Mouse (Mus musculus) myocyte (in vitro differentiated cells): ENCODE results near the gene Mipep. TPM values are rescaled to one million over a fixed set of nuclear protein-coding genes. Genes with fewer than 3 reads are reported as not detected.

Experiments
- H3K27me3 ChIP-seq: one replicate; pipeline ENCODE4 v1.6.1; 2011; ENCODE audit not compliant: control insufficient read depth, insufficient read depth, insufficient read length
- H3K36me3 ChIP-seq: one replicate; pipeline ENCODE4 v1.6.1; 2011; ENCODE audit not compliant: control insufficient read depth, insufficient read depth
- H3K4me2 ChIP-seq: one replicate; pipeline ENCODE4 v1.6.1; 2011; ENCODE audit warnings: low read depth, control low read depth
- H3K4me3 ChIP-seq: one replicate; pipeline ENCODE4 v1.5.1; 2011; ENCODE audit warnings: mild to moderate bottlenecking, control low read depth, moderate library complexity
- H3K79me2 ChIP-seq: one replicate; pipeline ENCODE4 v1.6.1; 2011; ENCODE audit not compliant: control insufficient read depth, insufficient read depth
- H3ac ChIP-seq: one replicate; pipeline ENCODE4 v1.6.1; 2011; ENCODE audit not compliant: control insufficient read depth, insufficient read length
- CEBPB ChIP-seq: IDR thresholded peaks from 2 replicates; pipeline ENCODE4 v1.6.1; 2011; ENCODE audit warnings: mild to moderate bottlenecking, moderate library complexity; ENCODE audit not compliant: poor library complexity, insufficient read depth, severe bottlenecking
- E2F4 ChIP-seq: IDR thresholded peaks from one replicate; pipeline ENCODE4 v1.6.1; 2011; ENCODE audit warnings: mild to moderate bottlenecking, control low read depth, moderate library complexity; ENCODE audit not compliant: insufficient read depth
- MAX ChIP-seq: IDR thresholded peaks from one replicate; pipeline ENCODE4 v1.6.1; 2011; ENCODE audit warnings: low read depth, mild to moderate bottlenecking, control low read depth
- MYOD1 ChIP-seq, 3 experiments: IDR thresholded peaks; one replicate each; pipeline ENCODE4 v1.6.1; 2011; ENCODE audit warnings: control low read depth in 2 of 3, low read depth in 2 of 3, mild to moderate bottlenecking in 2 of 3, moderate library complexity in 1 of 3; ENCODE audit not compliant: insufficient read length in 2 of 3, control insufficient read depth in 1 of 3
- MYOG ChIP-seq, 3 experiments: IDR thresholded peaks; one replicate each; pipeline ENCODE4 v1.6.1; 2011; ENCODE audit warnings: control low read depth in 2 of 3, low read depth in 2 of 3, mild to moderate bottlenecking in 2 of 3; ENCODE audit not compliant: insufficient read length in 2 of 3, control insufficient read depth in 1 of 3, insufficient read depth in 1 of 3
- POLR2A ChIP-seq: IDR thresholded peaks from one replicate; pipeline ENCODE4 v1.6.1; 2011; ENCODE audit warnings: low read depth, mild to moderate bottlenecking, control low read depth, moderate library complexity; ENCODE audit not compliant: insufficient read length
- POLR2AphosphoS2 ChIP-seq: IDR thresholded peaks from one replicate; pipeline ENCODE4 v1.6.1; 2011; ENCODE audit warnings: low read depth, control low read depth; ENCODE audit not compliant: insufficient read length
- REST ChIP-seq: IDR thresholded peaks from one replicate; pipeline ENCODE4 v1.6.1; 2011; ENCODE audit warnings: mild to moderate bottlenecking, control low read depth, moderate library complexity; ENCODE audit not compliant: insufficient read depth, insufficient read length
- SRF ChIP-seq: IDR thresholded peaks from one replicate; pipeline ENCODE4 v1.6.1; 2011; ENCODE audit warnings: low read depth; ENCODE audit not compliant: control insufficient read depth, insufficient read length
- TCF12 ChIP-seq: IDR thresholded peaks from one replicate; pipeline ENCODE4 v1.6.1; 2011; ENCODE audit warnings: mild to moderate bottlenecking, control low read depth; ENCODE audit not compliant: poor library complexity, insufficient read depth, severe bottlenecking
- TCF3 ChIP-seq: IDR thresholded peaks from one replicate; pipeline ENCODE4 v1.6.1; 2011; ENCODE audit warnings: low read depth, control low read depth; ENCODE audit not compliant: insufficient read length
- USF1 ChIP-seq: IDR thresholded peaks from one replicate; pipeline ENCODE4 v1.6.1; 2011; ENCODE audit warnings: low read depth, mild to moderate bottlenecking, control low read depth, moderate library complexity
- polyA plus RNA-seq: library from polyadenylated mRNA; unstranded; fragments of >200 nt; fragmentation: generic; extraction: Trizol; gene quantifications from one replicate; pipeline ENCODE4 v1.2.1, GENCODE M21; 2012; ENCODE audit warnings: missing spikeins

Mipep gene
- polyA plus RNA-seq, 1 experiment = 14.1 TPM

GRCm38 (mm10) chr14:60741490-60741981, 42.8 kb upstream of the Mipep start:
- Histone ChIP-seq H3K4me2 (no peak overlapping the region), H3K79me2 (no peaks in the 10 kb centered on the region), H3K27me3 (no peaks in the 10 kb centered on the region), H3K36me3 (no peaks in the 10 kb centered on the region), H3K4me3 (no peak overlapping the region), H3ac (no peak overlapping the region)
- no peak for TF ChIP-seq CEBPB
- no peak for TF ChIP-seq USF1
- TF ChIP-seq TCF12 = no peak
- no peak for TF ChIP-seq POLR2A
- TF ChIP-seq REST = no peak
- TF ChIP-seq POLR2AphosphoS2 = no peak
- no peak for TF ChIP-seq E2F4
- TF ChIP-seq MAX = no peak
- no peak for TF ChIP-seq SRF
- no peak for TF ChIP-seq TCF3
- TF ChIP-seq MYOD1 (IDR thresholded peaks at IDR 0.05; ENCODE audit: control insufficient read depth in 1 of 3, insufficient read length in 2 of 3, low read depth in 2 of 3) = no peak
- no peak for TF ChIP-seq MYOG (IDR thresholded peaks at IDR 0.05; ENCODE audit: control insufficient read depth in 1 of 3, insufficient read depth in 1 of 3, insufficient read length in 2 of 3, low read depth in 2 of 3)

DNA sequence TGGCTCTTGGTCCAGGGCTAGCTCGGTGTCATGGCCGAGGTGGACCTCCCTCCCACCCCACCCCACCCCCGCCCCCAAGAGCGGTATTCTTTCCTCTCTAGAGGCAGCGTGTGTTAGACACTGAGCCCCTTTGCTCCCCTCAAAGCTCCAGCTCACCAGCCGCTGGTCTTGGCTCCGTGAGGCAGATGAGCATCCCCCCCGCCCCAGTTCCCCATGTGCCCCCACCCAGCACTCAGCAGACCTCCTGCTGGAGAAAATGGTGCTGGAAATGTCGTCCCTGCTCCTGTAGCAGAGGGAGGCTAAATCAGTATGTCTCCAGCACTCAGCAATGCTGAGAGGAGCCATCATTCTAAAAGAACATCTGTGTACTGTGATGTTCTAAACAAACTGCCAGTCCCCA, 40.7 kb upstream of the Mipep start:
- Histone ChIP-seq H3K4me3 (no peak overlapping the region), H3K79me2 (no peaks in the 10 kb centered on the region), H3K36me3 (no peaks in the 10 kb centered on the region), H3K4me2 (no peak overlapping the region), H3ac (no peak overlapping the region), H3K27me3 (no peaks in the 10 kb centered on the region)
- TF ChIP-seq MYOG (IDR thresholded peaks at IDR 0.05; ENCODE audit: control insufficient read depth in 1 of 3, insufficient read depth in 1 of 3, insufficient read length in 2 of 3, low read depth in 2 of 3) (no peak), TCF12 (no peak), POLR2A (no peak), TCF3 (no peak), MYOD1 (IDR thresholded peaks at IDR 0.05; ENCODE audit: control insufficient read depth in 1 of 3, insufficient read length in 2 of 3, low read depth in 2 of 3) (no peak), CEBPB (no peak), USF1 (no peak), MAX (no peak), REST (no peak), E2F4 (no peak), SRF (no peak)

DNA sequence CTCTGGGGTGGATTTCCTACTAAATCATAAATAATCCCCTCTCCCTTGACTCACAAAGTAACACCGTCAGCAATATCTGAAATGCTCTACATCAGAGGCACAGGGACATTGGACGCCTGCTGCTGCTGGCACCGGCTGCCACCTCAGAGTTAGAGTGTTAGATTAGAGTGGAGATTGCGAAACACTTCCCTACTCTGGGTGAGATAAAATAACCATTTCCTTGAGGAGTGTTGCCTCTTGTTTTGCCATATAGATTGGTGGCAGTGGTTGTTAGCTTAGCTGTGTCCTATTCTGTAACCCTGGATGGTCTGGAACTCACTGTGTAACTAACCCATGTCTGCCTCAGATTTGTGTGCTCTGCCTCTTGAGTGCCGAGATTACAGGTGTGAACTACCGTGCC, 39.2 kb upstream of the Mipep start:
- no peaks in the 10 kb centered on the region for H3K27me3 ChIP-seq
- H3ac ChIP-seq = no peak overlapping the region
- no peaks in the 10 kb centered on the region for H3K36me3 ChIP-seq
- H3K4me3 ChIP-seq = no peak overlapping the region
- TF ChIP-seq USF1 (no peak), MYOG (IDR thresholded peaks at IDR 0.05; ENCODE audit: control insufficient read depth in 1 of 3, insufficient read depth in 1 of 3, insufficient read length in 2 of 3, low read depth in 2 of 3) (no peak), MYOD1 (IDR thresholded peaks at IDR 0.05; ENCODE audit: control insufficient read depth in 1 of 3, insufficient read length in 2 of 3, low read depth in 2 of 3) (no peak), POLR2AphosphoS2 (no peak), POLR2A (no peak), CEBPB (peak; percentile 78)
- peak overlapping the region; percentile 39 for H3K4me2 ChIP-seq
- H3K79me2 ChIP-seq = no peaks in the 10 kb centered on the region

DNA sequence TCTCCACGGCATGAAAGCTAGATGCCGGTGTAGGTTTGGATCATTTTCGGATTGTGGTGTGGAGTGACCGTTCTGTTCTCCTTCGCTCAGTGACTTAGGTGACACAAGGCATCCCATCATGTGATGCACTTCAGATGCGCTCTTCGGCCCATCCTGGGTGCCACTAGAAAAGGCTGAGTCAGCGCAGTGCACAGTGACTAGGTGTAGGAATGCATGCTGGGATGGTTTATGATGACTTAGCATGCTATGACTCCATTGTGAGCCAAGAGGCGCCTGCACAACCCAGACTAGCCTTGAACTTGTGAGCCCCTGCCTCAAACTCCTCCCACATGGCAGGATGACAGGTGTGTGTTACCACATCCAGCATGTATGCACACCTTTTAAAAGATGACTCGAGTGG, 38.2 kb upstream of the Mipep start:
- no peak overlapping the region for H3K4me3 ChIP-seq
- TF ChIP-seq USF1 = no peak
- TF ChIP-seq POLR2A = no peak
- TF ChIP-seq TCF3 = no peak
- TF ChIP-seq MYOG (IDR thresholded peaks at IDR 0.05; ENCODE audit: control insufficient read depth in 1 of 3, insufficient read depth in 1 of 3, insufficient read length in 2 of 3, low read depth in 2 of 3) = no peak
- TF ChIP-seq MAX = no peak
- TF ChIP-seq CEBPB = no peak
- TF ChIP-seq MYOD1 (IDR thresholded peaks at IDR 0.05; ENCODE audit: control insufficient read depth in 1 of 3, insufficient read length in 2 of 3, low read depth in 2 of 3) = no peak
- TF ChIP-seq REST = no peak
- TF ChIP-seq POLR2AphosphoS2 = no peak
- no peak for TF ChIP-seq E2F4
- TF ChIP-seq TCF12 = no peak
- TF ChIP-seq SRF = no peak
- H3ac ChIP-seq = no peak overlapping the region
- H3K36me3 ChIP-seq = no peaks in the 10 kb centered on the region
- H3K27me3 ChIP-seq = no peaks in the 10 kb centered on the region
- H3K4me2 ChIP-seq = no peak overlapping the region
- H3K79me2 ChIP-seq = no peaks in the 10 kb centered on the region

- no peak for TF ChIP-seq REST
- TF ChIP-seq CEBPB = no peak
- TF ChIP-seq MAX = no peak
- TF ChIP-seq POLR2AphosphoS2 = no peak
- no peak for TF ChIP-seq POLR2A
- no peak for TF ChIP-seq E2F4
- TF ChIP-seq USF1 = no peak
- TF ChIP-seq MYOD1 (IDR thresholded peaks at IDR 0.05; ENCODE audit: control insufficient read depth in 1 of 3, insufficient read length in 2 of 3, low read depth in 2 of 3) = no peak
- no peak for TF ChIP-seq TCF12
- TF ChIP-seq SRF = no peak
- no peak for TF ChIP-seq TCF3
- TF ChIP-seq MYOG (IDR thresholded peaks at IDR 0.05; ENCODE audit: control insufficient read depth in 1 of 3, insufficient read depth in 1 of 3, insufficient read length in 2 of 3, low read depth in 2 of 3) = no peak
- Histone ChIP-seq H3K4me2 (no peak overlapping the region), H3K27me3 (no peaks in the 10 kb centered on the region), H3ac (no peak overlapping the region), H3K79me2 (no peaks in the 10 kb centered on the region), H3K4me3 (no peak overlapping the region), H3K36me3 (no peaks in the 10 kb centered on the region)
Observed at GRCm38 (mm10) chr14:60747154-60747870, 37.1 kb upstream of the Mipep start.
